Mouse (Mus musculus): ENCODE data around the gene Slc7a4. TPM values are rescaled to one million over a fixed set of nuclear protein-coding genes. Genes with fewer than 3 reads are reported as not detected.

Gene Slc7a4
- total RNA-seq (2014; rRNA removed) (69.7 and 76.6 TPM in 2 replicates), polyA plus RNA-seq (2015; fragmentation: Nextera tagmentation; extraction: Ambion mirVana) (45.7 and 46.5 TPM in 2 replicates)

- ATAC-seq (ENCODE audit: low FRiP score): no peak
- Histone ChIP-seq H3K4me1 (ENCODE audit: insufficient read depth, low read length) (no peaks in the 10 kb centered on the region), H3K36me3 (ENCODE audit: insufficient read depth, low read length) (no peaks in the 10 kb centered on the region), H3K27me3 (ENCODE audit: insufficient read depth, low read length) (no peaks in the 10 kb centered on the region), H3K9me3 (ENCODE audit: low read length) (no peaks in the 10 kb centered on the region), H3K4me3 (ENCODE audit: low read depth, low read length) (no peak within 1 kb of the TSS), H3K4me2 (ENCODE audit: low read depth, low read length, poor library complexity, severe bottlenecking) (no peak within 1 kb of the TSS), H3K9ac (replicated peaks; ENCODE audit: low read length, poor library complexity, severe bottlenecking) (no peak within 1 kb of the TSS), H3K27ac (ENCODE audit: low read depth, low read length) (no peak within 1 kb of the TSS)
- WGBS: 13% methylated on average over 8 of the region's 8 CpGs
- no peak for DNase-seq (ENCODE audit: low spot score)
- peak; percentile 60 for TF ChIP-seq CTCF (IDR thresholded peaks at IDR 0.05)
Observed at GRCm38 (mm10) chr16:17583064-17583463, at the start of gene Slc7a4. Gene Slc7a4 (minus strand): TSS chr16:17583214.

DNA sequence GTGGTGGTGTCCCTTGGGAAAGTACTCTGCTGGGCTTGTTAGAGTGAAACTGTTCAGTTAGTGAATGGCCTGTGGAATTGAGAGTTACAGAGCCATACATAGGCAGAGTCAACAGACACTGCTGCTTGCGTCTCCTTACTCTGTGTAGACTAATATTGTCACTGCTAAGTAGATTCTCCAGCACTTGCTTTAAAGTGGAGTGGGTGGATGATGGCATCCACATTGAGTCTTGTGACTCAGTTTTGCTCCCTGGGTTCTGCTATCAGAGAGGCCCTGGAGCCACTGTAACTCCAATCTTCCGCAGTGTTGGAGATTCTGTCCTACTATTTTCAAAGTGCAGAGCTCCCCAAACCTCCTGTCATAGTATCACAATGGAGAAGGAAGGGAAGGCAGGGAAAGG lies 49.6 kb upstream of the Slc7a4 start:
- Histone ChIP-seq H3K27ac (ENCODE audit: low read depth, low read length) (no peak overlapping the region), H3K4me2 (ENCODE audit: low read depth, low read length, poor library complexity, severe bottlenecking) (no peak overlapping the region), H3K9me3 (ENCODE audit: low read length) (no peaks in the 10 kb centered on the region), H3K4me3 (ENCODE audit: low read depth, low read length) (no peak overlapping the region), H3K36me3 (ENCODE audit: insufficient read depth, low read length) (peaks cover 64% of the 10 kb centered on the region), H3K9ac (replicated peaks; ENCODE audit: low read length, poor library complexity, severe bottlenecking) (no peak overlapping the region), H3K27me3 (ENCODE audit: insufficient read depth, low read length) (no peaks in the 10 kb centered on the region), H3K4me1 (ENCODE audit: insufficient read depth, low read length) (no peaks in the 10 kb centered on the region)
- ATAC-seq (ENCODE audit: low FRiP score) (no peak), DNase-seq (ENCODE audit: low spot score) (no peak)
- 100% methylated on average over 2 of the region's 2 CpGs for WGBS
- TF ChIP-seq CTCF (IDR thresholded peaks at IDR 0.05): no peak

DNA sequence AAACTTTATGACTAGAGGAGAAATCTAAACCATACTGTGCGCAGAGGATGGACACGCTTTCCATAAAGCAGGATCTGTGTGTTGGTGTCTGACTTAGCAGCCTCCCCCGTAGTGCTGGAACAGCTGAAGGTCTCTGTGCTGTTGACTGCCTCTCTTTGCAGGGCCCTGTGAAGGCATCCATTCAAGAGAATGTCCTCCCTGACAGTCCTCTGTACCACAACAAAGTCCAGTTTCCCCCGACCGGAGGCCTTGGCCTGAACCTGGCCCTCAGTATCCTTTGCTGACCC lies 43.2 kb upstream of the Slc7a4 start:
- H3K4me2 ChIP-seq (ENCODE audit: low read depth, low read length, poor library complexity, severe bottlenecking): no peak overlapping the region
- H3K27ac ChIP-seq (ENCODE audit: low read depth, low read length): no peak overlapping the region
- H3K27me3 ChIP-seq (ENCODE audit: insufficient read depth, low read length): no peaks in the 10 kb centered on the region
- DNase-seq (ENCODE audit: low spot score) (no peak), ATAC-seq (ENCODE audit: low FRiP score) (no peak)
- H3K9me3 ChIP-seq (ENCODE audit: low read length): no peaks in the 10 kb centered on the region
- no peak overlapping the region for H3K4me3 ChIP-seq (ENCODE audit: low read depth, low read length)
- no peak for TF ChIP-seq CTCF (IDR thresholded peaks at IDR 0.05)
- H3K4me1 ChIP-seq (ENCODE audit: insufficient read depth, low read length): no peaks in the 10 kb centered on the region
- no peak overlapping the region for H3K9ac ChIP-seq (replicated peaks; ENCODE audit: low read length, poor library complexity, severe bottlenecking)
- 98% methylated on average over 5 of the region's 5 CpGs for WGBS
- H3K36me3 ChIP-seq (ENCODE audit: insufficient read depth, low read length): peaks cover 56% of the 10 kb centered on the region

DNA sequence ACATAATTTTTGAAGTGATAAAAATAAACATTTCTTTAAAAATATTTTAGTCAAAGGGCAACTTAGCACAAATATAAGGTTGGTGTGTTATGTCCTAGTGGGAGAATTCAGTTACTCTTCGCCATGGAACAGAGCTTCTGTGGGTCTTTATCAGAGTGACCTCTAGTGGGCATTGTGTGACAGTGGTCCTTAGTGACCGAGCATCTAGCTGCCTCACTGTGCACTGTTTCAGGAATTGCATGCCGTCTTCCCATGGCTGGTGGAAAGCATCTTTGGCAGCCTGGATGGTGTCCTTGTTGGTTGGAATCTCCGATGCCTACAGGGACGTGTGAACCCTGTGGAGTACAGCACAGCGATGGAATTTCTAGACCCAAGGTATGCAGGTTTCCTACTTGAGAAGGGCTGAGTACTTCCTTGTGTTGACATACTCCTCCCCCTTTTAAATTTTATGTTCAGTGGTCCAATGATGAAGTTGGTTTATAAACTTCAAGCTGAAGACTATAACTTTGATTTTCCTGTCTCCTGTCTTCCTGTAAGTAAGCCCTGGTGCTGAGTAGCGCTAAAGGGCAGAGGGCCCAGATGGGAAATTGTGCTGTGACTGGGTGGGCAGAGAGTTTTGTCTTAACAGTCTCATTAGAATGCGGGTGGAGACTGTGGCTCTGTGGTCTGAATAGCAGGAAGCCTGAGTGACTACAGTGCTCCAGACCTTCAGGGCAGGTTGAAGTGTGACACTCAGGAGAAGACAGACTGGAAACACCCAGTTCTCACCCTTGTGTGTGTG lies 42.7 kb upstream of the Slc7a4 start:
- TF ChIP-seq CTCF (IDR thresholded peaks at IDR 0.05): peak; percentile 82
- H3K9me3 ChIP-seq (ENCODE audit: low read length): no peaks in the 10 kb centered on the region
- ATAC-seq (ENCODE audit: low FRiP score) (0 out of 2 replicates have a peak, but pooled peaks have one; percentile 60), DNase-seq (ENCODE audit: low spot score) (peak; percentile 74)
- H3K4me1 ChIP-seq (ENCODE audit: insufficient read depth, low read length): no peaks in the 10 kb centered on the region
- H3K9ac ChIP-seq (replicated peaks; ENCODE audit: low read length, poor library complexity, severe bottlenecking): no peak overlapping the region
- H3K36me3 ChIP-seq (ENCODE audit: insufficient read depth, low read length): peaks cover 53% of the 10 kb centered on the region
- H3K27ac ChIP-seq (ENCODE audit: low read depth, low read length): no peak overlapping the region
- H3K4me2 ChIP-seq (ENCODE audit: low read depth, low read length, poor library complexity, severe bottlenecking): no peak overlapping the region
- no peak overlapping the region for H3K4me3 ChIP-seq (ENCODE audit: low read depth, low read length)
- no peaks in the 10 kb centered on the region for H3K27me3 ChIP-seq (ENCODE audit: insufficient read depth, low read length)
- 70% methylated on average over 8 of the region's 8 CpGs for WGBS

- no peak for TF ChIP-seq CTCF (IDR thresholded peaks at IDR 0.05)
- no peak overlapping the region for H3K4me3 ChIP-seq (ENCODE audit: low read depth, low read length)
- no peak for DNase-seq (ENCODE audit: low spot score)
- H3K4me2 ChIP-seq (ENCODE audit: low read depth, low read length, poor library complexity, severe bottlenecking): no peak overlapping the region
- peaks cover 20% of the 10 kb centered on the region for H3K36me3 ChIP-seq (ENCODE audit: insufficient read depth, low read length)
- H3K27me3 ChIP-seq (ENCODE audit: insufficient read depth, low read length): no peaks in the 10 kb centered on the region
- H3K9me3 ChIP-seq (ENCODE audit: low read length): no peaks in the 10 kb centered on the region
- no peak overlapping the region for H3K27ac ChIP-seq (ENCODE audit: low read depth, low read length)
- H3K4me1 ChIP-seq (ENCODE audit: insufficient read depth, low read length): no peaks in the 10 kb centered on the region; the same call in 1 of the 2 replicates
- ATAC-seq (ENCODE audit: low FRiP score): no peak
- no peak overlapping the region for H3K9ac ChIP-seq (replicated peaks; ENCODE audit: low read length, poor library complexity, severe bottlenecking)
- WGBS: 91% methylated on average over 1 of the region's 1 CpGs
Observed at GRCm38 (mm10) chr16:17621936-17622335, 38.9 kb upstream of the Slc7a4 start.

All from midbrain, postnatal 0 days (tissue).